Mouse (Mus musculus): Measurements from ENCODE around the gene Gm10220.
"Not testable (repeated sequence)": the region's sequence is repeated elsewhere in the genome, so short reads cannot be mapped to it uniquely, and the experiment has no call there.

Gene Gm10220

DNA sequence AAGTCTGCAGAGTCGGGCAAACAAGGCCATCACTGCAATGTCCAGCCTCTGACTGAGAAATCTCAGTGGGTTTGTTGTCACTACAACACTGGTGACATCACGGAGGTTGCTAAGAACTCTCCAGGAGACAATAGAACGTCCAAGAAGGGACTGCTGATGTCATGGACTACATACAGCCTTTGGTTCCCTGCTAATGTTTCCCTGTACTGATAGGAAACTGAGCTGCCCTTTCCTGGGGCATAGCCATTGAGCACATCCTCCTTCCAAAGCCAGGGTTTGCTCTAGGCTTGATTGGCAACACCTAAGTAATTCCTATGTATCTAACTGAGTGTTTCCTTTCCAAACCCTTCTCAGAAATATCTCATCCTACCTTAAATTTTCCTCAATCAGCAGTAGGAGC is at the start of gene Gm10220:
Gm10220 (minus strand) TSS at position 101 of the 400 bp plus-strand sequence.
- DNase-seq (ENCODE audit: low read depth, low spot score) = not testable (repeated sequence)

GRCm38 (mm10) chr5:26169855-26170254 is 48.6 kb upstream of the Gm10220 start:
- no peak for DNase-seq (ENCODE audit: low read depth, low spot score)

- no peak for DNase-seq (ENCODE audit: low read depth, low spot score)
Measured at GRCm38 (mm10) chr5:26165791-26166165, 44.6 kb upstream of the Gm10220 start.

GRCm38 (mm10) chr5:26165036-26165790 is 44.0 kb upstream of the Gm10220 start:
- no peak for DNase-seq (ENCODE audit: low read depth, low spot score)

DNA sequence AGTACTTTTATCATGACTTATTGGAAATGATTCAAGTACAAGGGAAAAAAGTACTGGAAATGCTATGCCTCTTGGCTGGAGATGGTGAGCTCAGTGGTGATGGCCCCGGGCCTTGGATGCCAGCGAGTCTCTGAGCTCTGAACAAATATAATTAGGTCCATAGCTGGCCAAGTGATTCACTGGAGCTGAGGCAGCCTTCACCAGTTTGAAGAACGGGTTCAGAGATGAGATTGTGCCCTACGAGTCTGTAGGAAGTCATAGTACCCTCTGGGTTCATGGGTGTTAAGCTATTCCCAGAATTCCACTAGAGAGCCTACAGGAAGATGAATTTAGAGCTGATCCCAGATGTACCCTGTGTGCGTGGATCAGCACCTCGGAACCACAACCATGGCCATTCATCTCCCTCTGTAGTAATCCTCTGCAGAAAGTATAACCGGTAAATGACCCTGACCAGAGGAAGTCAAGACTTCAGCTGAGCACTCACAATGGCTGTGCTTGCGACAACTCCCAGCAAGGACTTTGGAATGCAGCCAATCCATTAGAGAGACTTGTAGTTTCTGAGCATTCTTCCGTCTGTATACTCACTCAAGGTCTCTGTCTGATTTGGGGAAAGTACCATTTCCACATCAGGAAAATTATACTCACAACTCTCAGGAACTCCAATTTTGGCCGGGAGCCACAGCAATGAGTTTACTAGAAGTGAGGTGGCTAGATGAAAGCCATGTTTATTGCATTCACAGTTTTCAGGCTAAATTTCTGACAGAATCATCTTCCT is 36.4 kb upstream of the Gm10220 start:
- no peak for DNase-seq (ENCODE audit: low read depth, low spot score)

- DNase-seq (ENCODE audit: low read depth, low spot score) = no peak
Measured at GRCm38 (mm10) chr5:26142891-26143290, 21.7 kb upstream of the Gm10220 start.

DNA sequence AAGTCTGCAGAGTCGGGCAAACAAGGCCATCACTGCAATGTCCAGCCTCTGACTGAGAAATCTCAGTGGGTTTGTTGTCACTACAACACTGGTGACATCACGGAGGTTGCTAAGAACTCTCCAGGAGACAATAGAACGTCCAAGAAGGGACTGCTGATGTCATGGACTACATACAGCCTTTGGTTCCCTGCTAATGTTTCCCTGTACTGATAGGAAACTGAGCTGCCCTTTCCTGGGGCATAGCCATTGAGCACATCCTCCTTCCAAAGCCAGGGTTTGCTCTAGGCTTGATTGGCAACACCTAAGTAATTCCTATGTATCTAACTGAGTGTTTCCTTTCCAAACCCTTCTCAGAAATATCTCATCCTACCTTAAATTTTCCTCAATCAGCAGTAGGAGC is 16.0 kb downstream of the Gm10220 start, which contains the start of gene 5031410I06Rik:
5031410I06Rik (minus strand) TSS at position 101 of the 400 bp plus-strand sequence.
- DNase-seq (ENCODE audit: low read depth, low spot score) = not testable (repeated sequence)

DNA sequence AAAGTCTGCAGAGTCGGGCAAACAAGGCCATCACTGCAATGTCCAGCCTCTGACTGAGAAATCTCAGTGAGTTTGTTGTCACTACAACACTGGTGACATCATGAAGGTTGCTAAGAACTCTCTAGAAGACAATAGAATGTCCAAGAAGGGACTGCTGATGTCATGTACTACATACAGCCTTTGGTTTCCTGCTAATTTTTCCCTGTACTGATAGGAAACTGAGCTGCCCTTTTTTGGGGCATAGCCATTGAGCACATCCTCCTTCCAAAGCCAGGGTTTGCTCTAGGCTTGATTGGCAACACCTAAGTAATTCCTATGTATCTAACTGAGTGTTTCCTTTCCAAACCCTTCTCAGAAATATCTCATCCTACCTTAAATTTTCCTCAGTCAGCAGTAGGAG is 32.0 kb downstream of the Gm10220 start, which contains the start of gene Gm10471:
Gm10471 (minus strand) TSS at position 101 of the 400 bp plus-strand sequence.
- not testable (repeated sequence) for DNase-seq (ENCODE audit: low read depth, low spot score)

GRCm38 (mm10) chr5:26079023-26079422 is 42.2 kb downstream of the Gm10220 start:
- not testable (repeated sequence) for DNase-seq (ENCODE audit: low read depth, low spot score)

DNA sequence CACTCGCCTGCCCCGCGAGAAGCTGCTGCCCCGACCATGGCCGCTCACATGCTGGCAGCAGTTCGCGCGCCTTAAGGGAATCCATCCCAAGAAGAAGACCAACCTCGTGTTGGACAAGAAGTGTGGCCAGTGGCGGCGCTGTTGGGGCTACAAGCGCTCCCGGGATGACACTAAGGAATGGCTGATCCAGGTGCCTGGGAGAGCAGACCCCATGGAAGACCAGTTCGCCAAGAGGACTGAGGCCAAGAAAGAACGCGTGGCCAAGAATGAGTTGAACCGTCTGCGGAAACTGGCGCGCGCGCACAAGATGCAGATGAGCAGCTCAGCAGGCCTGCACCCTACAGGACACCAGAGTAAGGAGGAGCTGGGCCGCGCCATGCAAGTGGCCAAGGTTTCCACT is 50.5 kb downstream of the Gm10220 start:
- DNase-seq (ENCODE audit: low read depth, low spot score) = no peak

Measured in retina, postnatal 7 days (tissue).